Mouse (Mus musculus) layer of hippocampus, postnatal 36 days (tissue): Measurements from ENCODE around the gene Gja8. TPM values are rescaled to one million over a fixed set of nuclear protein-coding genes. Genes with fewer than 3 reads are reported as not detected.

ENCODE experiments used
- DNase-seq, 2 experiments: peaks; one replicate each; pipeline ENCODE4 v3.0.0; 2022
- total RNA-seq, 2 experiments: library from RNA; stranded (reverse); gene quantifications; 2 replicates each; pipeline ENCODE4 v1.2.3; 2021

The Gja8 gene
- total RNA-seq = not detected

DNA sequence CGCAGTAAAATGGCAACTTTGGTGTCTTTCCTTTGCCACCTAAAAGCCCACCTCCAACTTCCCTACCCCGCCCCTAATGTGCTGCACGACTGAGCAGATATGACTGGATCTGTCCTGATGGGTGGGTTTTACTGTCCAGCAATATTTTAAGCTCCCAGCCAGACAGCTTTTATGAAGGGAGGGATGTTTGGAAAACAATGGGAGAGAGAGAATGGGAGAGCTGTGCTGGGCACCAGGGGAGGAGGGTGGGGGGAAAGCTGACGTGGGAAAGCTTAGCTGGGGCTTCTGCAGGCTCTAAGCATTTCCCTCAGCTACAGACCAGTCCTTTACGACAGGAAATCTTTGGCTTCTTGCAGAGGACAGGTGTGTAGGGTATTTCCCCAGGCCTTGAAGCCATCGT lies at the start of gene Gja8:
Gene Gja8 (minus strand): TSS at position 101 of the 400 bp plus-strand sequence.
- DNase-seq = no peak

DNA sequence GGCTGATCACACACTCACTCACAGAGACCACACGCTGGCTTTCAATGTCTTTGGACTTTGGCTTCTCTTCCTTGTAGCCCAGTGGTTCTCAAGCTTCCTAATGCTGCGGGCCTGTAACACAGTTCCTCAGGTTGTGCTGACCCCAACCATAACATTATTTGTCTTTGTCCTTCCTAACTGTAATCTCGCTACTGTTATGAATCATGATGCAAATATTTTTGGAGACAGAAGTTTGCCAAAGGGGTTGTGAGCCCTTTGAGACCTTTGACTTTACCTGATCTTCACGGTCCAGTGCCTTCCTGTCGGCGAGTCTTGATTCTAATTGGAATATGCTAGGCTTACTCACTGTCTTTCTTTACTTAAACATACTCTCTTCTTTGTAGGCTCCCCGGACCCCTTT lies 48.6 kb upstream of the Gja8 start:
- no peak for DNase-seq

DNA sequence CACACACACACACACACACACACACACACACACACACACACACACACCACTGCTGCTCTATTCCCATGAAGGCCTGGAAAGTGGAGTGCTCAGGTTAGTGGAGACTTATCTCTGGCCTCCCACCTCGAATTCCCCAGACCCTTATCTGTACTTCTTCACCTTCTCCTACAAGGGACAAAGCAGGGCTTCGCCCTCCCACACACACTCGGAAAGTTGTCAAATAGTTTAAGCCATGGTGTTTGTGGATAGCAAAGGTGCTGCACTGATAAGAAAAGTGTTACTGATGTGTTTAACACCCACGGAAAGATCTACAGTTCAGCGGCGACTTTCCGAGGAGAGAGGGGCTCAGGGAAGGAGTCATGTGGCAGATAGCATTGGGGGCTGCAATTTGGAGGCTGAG lies 45.2 kb upstream of the Gja8 start:
- DNase-seq = no peak

DNA sequence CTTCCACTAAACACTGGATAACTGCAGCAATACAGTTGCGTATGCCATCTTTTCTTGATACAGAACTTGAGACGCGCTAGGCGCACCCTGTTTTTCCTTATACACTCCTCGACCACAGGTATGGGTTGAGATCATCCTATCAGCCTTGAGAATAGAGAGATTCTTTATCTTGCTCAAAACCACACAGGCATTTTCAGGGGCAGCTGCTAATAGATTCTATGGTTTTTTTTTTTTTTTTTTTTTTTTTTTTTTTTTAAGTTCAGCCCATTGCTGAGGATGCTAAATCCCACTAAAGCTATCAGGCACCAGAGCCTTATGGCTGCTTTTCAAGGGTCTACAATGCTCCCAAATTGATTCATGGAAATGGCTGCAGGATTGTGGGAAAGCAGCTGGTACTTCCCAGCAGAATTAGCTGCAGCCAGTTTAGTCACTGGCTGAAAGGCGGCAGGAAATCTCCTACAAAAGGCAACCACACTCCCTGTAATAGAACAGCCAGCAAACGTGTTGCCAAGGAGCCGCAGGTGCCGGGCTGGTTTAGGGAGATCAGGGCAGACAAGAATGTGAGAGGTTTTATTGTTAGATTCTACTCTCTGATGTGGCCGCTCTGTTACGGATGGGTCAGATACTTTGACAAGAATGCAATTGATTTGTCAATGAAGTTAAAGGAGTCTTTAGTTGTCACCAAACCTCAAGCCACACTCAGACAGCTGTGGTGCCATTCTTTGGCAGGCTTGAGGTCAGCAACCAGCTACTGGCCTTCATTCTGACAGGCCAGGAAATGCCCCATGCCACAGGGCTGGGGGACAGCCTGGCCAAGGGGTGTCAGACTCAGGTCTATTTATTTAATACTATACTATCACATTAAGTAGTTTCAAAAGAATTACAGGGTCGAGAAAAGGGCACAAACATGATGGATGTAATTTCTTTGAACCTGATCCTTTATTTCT lies 37.5 kb upstream of the Gja8 start:
- DNase-seq = peak in 1 of 2 experiments; percentile 8

DNA sequence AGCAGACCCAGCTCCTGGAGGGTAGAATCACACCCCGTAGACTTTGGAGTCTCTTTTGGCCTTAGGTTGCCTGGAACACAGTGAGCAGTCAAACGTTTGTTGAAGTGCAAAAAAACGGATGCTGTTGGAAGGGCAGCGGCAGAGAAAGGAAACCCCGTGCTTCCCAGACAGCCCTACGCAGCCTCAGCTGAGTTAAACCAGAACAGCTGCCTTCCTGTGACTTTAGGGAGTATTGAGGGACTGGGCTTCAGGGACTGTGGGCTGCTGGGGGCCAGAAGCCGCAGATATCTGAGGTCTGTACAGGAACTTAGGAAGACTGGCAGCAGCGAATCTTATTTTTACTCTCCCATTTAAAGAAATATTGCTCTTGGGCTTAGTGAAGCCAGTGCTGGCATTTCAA lies 34.8 kb upstream of the Gja8 start:
- DNase-seq = no peak

DNA sequence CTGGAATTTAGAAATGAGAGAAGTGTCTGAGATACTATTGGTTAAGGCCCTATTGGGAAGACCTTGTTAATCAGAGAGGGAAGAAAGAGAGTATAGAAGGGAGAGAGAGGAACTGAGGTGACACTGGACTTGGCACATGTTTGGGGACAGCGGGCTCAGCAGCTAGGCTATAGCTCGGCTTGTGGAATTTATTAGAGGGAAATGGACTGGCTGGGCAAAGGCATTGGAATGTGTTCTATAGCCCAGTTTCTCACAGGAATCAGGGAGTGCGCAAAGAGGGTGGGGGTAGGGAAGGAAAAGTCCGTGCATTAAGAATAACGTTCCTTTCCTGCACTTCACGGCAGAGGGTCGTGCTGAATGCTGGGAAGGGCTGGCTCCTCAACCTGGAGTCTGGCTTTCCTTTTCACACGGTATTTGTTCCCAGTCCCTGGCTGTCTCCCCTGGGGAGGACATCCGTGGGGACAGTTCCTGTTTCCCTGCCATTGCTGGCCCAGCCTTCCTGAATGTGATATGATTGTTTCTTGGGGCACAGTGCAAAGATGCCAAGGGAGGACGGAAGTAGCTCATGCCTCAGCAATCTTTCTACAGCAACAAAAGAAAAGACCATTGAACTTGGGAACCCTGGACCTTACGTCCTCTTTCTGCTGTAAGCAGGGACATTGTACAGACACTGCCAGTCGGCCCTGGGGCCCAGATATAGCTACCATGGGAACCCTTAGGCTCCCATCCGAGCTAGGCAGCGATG lies 27.8 kb upstream of the Gja8 start:
- no peak for DNase-seq

DNA sequence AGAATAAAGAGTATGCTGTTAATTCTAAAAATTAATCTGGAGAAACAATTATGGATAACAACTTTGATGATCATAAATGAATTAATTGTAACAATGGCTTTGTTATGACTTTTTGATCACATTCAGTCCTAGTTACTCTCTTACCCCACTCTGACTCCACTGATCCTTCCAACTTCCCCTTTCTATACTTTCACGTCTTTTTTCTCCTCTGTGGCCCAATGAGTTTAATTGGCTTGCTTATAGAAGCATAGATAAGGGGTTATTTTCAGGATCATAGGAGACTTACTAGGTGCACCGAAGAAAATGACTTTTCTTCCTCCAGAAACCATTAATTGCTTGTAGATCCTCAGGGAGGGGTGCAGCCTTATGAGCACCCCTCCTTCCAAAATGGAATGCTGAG lies 16.9 kb upstream of the Gja8 start:
- DNase-seq = no peak

DNA sequence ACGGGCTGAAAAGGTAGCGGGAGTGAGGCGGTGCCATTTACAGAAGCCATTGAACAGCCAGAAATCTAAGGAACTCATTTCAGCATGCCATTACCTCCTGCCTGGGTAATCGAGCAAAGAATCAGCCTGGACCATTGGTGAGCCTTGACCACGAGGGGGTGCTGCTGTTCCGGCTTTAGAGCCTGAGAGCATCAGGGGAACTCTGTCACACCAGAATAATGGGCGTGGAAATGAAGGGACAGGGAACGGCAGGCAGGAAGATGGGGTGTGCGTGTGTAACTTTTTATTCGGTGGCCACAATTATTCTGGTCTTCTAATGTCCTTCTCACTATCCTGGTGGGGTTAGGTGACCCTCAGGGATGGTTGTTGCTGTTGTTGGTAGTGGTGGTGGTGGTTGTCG lies 12.9 kb upstream of the Gja8 start:
- peak; percentile 88 to 91 for DNase-seq

DNA sequence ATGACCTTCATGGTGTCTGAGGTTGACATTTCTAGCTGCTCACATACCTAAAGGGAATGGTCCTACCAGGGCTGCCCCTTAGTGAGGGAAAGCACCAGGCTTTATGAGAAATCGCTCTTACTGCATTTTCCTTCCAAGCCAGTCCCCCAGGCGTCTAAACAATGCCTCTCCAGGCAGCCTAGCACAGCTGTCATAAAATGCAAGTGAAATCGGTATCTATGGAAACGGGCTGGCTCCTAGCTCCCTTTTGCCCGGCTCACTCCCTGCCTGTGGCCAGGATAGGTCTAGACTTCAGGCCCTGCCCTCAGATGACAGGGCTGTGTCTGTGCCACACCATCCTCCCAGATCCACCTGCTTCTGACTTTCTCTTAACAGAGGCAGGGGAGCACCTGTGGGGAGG lies 11.8 kb upstream of the Gja8 start:
- peak; percentile 17 to 27 for DNase-seq

DNA sequence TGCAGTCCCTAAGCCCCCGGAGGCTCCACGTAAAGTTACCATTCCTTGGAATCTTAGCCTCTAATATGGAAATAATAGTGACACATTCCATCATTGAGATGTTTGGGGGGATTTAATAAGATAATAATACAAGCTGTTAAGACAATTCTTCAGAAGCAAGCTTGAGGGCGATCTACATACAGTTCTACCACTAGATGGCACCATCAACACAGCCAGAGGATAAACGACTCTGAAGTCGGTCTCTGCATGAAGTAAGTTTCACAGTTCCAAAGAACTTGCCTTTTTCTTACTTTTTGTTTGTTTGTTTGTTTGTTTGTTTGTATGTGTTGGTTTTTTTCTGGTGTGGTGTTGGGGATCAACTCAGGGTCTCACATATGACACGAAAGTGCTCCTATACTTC lies 10.4 kb upstream of the Gja8 start:
- DNase-seq = no peak

DNA sequence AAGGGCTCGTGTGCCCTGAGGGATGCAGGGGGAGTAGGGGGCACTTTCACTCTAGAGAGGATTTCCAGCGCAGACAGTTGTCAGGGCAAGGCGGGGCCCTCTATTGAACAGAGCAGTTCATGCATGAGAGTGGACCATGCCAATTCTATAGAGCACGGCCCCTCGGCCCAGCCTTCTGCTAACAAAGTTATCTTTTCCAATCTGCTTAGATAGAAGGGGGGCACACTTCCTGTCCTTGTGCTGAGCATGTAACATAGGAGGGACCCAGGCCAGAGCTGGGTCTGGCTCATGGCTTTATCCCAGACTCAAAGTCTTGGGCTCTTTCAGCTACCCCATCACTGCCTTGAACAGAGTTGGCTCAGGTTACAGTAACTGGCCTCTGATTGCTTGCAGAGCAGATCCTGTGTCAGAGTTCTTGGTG lies 5.5 kb upstream of the Gja8 start:
- no peak for DNase-seq

DNA sequence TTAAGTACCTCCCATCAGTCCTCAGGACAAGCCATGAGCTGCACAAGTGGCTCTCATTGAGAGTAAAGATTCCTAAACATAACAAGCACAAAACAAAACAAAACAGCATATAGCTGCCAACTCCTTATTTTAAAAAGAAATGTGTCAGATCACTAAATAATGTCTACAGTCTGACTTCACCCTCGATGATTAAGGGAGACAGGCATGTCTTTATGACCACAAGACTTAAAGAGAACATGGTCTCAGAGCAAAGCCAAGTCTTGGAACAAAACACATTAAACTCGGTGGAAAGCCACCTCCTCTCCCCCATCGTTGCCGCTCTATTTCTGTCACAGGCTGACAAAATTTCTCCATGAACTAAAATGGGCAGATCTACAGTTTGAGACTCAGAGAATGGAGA lies 1.2 kb downstream of the Gja8 start:
- no peak for DNase-seq

DNA sequence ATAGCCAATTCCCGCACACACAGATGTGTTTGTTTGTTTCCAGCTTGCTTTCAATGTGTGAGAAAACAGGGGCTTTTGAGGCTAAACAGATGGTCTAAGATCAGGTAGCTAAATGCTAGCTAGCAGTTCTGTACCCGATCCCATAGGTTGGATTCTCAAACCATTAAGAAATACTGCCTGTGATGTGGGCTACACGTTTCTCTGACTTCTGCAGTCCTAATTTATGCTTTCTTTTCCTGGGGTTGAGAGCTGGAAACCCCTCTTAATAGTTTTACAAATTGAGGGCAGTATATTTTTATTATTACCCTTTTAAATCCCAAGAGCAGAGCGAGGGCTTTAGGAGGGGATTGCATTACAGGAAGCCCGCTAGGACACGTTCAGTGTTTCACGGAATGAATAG lies 4.8 kb downstream of the Gja8 start:
- no peak for DNase-seq

DNA sequence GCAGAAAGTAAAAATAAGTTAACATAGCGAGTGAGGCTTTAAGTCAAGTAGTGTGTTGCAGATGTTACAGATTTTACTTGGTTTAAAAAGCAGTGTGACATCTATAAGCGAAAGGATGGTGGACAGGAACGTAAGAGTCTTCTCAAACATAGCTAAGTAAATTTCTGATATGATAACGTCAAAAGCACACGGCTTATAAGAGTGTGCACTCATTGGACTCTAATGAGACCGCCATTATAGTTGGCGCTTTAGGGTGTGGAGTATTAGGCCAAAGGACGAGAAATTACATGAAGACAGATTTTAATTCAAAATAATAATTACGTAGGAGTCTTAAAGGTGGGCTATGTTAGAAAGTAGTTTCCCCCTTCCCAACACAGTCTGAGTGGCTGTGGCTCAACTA lies 20.2 kb downstream of the Gja8 start:
- no peak for DNase-seq

DNA sequence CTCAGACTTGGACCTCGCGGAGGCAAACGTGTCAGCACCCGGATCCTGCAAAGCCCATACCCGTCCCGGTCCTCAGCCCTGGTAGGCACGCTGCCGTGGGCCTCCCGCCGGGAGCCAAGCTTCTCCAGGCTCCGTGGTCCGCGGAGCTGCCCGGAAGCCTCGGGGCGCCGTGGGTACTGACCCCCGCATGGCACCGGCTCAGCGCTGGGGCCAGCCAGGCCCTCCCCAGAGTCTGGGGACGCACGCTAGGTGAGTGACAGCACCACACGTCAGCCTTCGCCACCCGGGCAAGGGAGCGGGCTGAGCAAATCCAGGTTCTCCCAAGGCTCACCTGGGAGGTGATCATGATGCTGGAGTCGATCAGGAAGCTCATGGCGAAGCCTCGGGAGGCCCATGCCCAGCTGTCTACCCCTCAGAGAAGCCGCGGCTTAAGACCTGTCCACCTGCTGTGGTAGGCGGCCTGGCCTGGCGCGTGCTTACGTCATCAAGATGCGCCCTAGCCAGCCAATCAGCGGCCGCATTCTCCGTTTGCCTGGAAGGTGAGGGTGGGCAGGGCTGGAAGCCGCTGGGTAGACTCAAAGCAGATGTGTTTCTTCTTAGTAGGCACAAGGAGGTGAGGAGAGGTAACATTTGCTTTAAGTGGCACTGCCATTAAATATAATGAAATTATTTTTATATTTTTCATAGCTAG lies 20.8 kb downstream of the Gja8 start, which contains the start of gene Gpr89:
Gene Gpr89 (minus strand): TSS at position 496 of the 691 bp plus-strand sequence.
- DNase-seq = peak; percentile 92

DNA sequence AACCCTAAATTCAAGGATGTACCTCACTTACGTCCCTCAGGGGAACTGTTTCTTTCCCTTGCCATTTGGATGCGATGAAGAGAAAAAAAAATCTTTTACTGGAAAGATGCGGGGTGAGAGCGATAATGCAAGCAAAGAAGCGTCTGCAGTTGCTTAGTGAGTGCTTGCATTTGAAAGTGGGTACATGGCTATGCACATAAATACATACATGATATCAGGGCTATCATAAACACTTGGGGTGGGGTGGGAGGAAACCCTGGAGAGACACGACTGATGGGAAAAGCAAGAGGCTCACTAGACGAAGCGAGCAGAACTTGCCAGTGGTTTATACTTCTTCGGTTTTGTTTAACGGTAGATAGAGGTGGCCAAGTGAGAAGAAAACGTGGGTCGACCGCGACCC lies 21.4 kb downstream of the Gja8 start, which contains the start of gene Gja5:
Gene Gja5 (plus strand): TSS at position 301 of the 400 bp plus-strand sequence.
- DNase-seq = no peak

DNA sequence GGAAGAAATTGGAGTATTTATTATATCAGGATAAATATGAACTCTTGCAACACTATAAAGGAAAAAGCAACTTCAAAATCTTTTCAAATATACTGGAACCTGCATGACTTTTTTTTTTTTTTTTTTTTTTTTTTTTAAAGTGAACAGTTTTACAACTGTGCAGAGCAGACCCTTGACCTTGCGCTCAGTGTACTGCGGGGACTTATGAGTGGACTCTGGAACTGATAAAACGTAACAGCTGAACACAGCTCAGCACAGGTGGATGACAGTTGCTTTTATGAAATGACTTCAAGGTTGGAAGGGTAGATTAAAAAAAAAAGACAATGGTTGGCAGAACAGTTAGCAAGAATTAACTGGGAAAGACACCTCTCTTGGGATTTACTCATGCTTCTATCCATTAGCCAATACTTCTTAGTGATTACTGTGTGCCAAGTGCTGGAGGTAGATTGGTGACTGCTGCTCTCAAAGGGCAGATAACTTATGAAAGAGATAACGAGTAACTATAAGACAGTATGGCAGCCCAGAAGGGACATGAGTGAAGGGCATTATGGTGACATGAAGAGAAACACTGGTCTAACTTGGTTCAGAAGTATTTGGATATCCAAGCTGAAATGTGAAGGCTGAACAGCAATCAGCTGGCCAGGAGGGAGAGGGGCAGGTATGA lies 23.4 kb downstream of the Gja8 start:
- DNase-seq = no peak

DNA sequence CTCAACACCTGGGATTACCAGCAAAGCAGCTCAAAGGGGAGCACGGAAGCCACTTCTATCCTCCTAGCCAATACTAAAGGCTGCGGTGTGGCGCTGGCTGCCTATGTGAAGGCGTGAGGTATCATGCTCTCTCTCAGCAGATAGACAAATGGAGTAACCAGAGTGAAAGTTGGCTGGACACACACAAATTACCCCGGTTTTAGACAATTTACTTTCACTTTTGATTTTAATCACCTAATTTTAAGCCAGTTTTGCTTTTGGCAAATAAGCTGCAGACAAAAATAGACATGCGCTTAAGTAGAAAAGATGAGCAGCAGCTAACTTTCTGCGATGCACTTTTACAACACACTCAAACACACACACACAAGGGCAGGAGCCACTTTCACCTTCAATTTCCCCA lies 42.1 kb downstream of the Gja8 start:
- no peak for DNase-seq

DNA sequence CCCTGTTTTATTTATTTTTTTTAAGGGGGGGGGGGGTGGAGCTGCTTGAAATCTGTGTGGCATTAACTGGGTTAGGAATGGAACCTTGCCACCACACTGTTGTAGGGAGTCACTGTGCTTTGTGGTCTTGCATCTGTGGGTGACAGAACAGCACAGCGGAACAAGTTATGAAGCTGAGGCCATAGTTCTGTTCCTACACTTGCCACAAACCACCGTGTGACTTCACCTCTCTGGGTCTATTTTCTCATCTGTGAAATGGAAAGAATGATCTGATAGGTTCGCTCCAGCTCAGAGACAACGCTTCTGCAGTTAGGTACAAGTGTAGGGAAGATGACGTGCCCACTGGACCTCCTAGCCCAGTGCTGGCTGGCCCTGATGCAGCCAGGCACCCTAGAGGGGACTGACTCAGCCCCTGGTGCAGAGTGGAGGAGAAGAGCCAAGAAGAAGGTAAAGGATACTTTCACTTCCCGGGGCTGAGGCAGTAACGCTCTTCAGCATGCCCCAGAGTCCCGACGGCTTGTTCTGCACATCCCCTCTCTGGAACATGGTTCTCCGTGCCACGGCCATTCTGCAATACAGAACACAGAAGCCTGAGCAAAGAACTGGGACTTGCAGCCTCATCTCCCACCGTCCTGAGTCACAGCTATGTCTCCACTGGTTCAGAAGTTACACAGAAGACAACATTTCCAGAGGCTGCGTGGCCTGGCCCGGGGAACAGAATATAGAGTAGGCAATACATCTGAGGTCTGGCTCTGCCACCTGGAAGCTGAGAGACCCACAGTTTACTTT lies 43.6 kb downstream of the Gja8 start:
- no peak for DNase-seq

DNA sequence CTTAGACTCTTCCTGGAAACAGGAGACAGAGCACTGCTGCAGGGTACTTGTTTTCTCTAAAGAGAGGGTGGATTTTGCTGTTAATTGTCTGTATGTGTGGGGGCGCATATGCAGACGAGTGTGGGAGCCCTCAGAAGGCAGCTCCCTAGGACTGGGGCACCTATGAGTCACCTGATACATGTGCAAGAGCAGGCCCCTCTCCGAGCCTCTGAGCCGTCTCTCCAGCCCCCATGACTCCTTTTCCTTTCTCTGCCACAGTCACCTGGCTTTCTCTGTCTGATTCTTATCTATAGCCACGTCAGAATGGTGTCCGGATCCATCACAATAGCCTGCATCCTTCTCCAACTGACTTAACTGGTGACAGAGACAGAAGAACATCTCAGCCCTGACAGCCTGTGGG lies 44.3 kb downstream of the Gja8 start:
- no peak for DNase-seq

DNA sequence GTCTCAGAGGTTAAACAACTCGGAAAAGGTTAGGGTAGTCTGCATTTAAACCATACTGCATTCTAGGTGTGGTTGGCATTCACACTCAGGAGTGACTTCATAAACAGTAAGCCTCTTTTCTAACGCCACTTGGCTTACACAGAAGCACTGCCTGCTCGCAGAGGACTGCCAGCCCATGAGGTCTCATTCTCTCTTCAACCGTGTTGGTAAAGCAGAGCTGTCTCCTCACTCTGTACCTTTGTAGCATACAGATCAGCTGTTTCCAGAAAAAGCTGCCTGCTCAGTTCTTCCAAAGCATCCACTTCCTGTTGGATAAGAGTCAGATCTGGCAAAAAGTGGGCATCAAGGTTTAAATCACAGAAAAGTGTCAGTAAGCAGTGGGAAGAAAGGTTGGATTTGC lies 45.4 kb downstream of the Gja8 start:
- DNase-seq = no peak

DNA sequence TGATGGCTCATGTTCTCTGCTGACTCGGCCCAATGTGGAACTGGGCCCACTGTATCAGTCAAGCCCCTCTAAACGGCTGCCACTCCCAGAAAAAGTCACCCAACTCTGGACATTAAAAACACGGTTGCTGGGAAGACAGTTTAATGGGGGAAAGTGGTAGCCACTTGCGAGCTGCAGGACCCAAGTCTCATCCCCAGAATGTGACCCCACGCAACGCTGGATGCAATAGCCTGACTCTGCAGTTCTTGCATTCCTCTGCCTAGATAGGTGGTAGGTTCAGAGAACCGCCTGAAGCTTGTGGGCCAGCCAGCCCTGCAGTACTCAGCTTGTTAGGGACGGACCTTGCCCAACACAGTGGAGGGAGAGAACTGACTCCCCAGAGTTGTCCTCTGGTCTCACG lies 46.3 kb downstream of the Gja8 start:
- no peak for DNase-seq
